Mouse (Mus musculus) neural tube, embryonic 11.5 days (tissue): Measurements from ENCODE around the gene Pcnt. TPM values are rescaled to one million over a fixed set of nuclear protein-coding genes. Genes with fewer than 3 reads are reported as not detected.

Experiments used
- ATAC-seq: fragments of 200-750 bp; cut with Nextera tagmentation; 2 replicates; pipeline ENCODE4 v1.8.0; 2017; ENCODE audit warnings: moderate number of reproducible peaks, mild to moderate bottlenecking, moderate TSS enrichment, moderate library complexity; ENCODE audit not compliant: insufficient read depth, low FRiP score, low TSS enrichment
- DNase-seq: peaks from one replicate; pipeline ENCODE4 v3.0.0-alpha.2; 2015; ENCODE audit warnings: low spot score
- H3K27ac ChIP-seq: fragments of 300-500 bp; sonication (generic); 2 replicates; pipeline ENCODE4 v1.5.1; 2014; ENCODE audit warnings: low read depth, mild to moderate bottlenecking, low read length
- H3K27me3 ChIP-seq: fragments of 300-500 bp; sonication (generic); 2 replicates; pipeline ENCODE4 v1.6.1; 2014; ENCODE audit warnings: mild to moderate bottlenecking, low read length, mixed read lengths; ENCODE audit not compliant: control insufficient read depth, insufficient read depth
- H3K36me3 ChIP-seq: fragments of 300-500 bp; sonication (generic); 2 replicates; pipeline ENCODE4 v1.6.1; 2014; ENCODE audit warnings: mild to moderate bottlenecking, low read length, moderate library complexity, mixed read lengths; ENCODE audit not compliant: control insufficient read depth, insufficient read depth
- H3K4me1 ChIP-seq: fragments of 300-500 bp; sonication (generic); 2 replicates; pipeline ENCODE4 v1.6.1; 2014; ENCODE audit warnings: low read length, mixed read lengths; ENCODE audit not compliant: control insufficient read depth, insufficient read depth
- H3K4me2 ChIP-seq: fragments of 300-500 bp; sonication (generic); 2 replicates; pipeline ENCODE4 v1.6.1; 2014; ENCODE audit warnings: low read depth, mild to moderate bottlenecking, moderate library complexity
- H3K4me3 ChIP-seq: fragments of 300-500 bp; sonication (generic); 2 replicates; pipeline ENCODE4 v1.5.1; 2014; ENCODE audit warnings: low read depth, low read length
- H3K9ac ChIP-seq: fragments of 300-500 bp; sonication (generic); 2 replicates; pipeline ENCODE4 v1.6.1; 2014; ENCODE audit warnings: mild to moderate bottlenecking, low read length
- H3K9me3 ChIP-seq: fragments of 300-500 bp; sonication (generic); 2 replicates; pipeline ENCODE4 v1.6.1; 2016; ENCODE audit warnings: low read length; ENCODE audit not compliant: control insufficient read depth
- WGBS: fragments of 180-500 bp; shearing (Covaris S2); extraction: QIAGEN DNeasy Blood & Tissue Kit; methylation state at CpG from one replicate; pipeline ENCODE4 v1.1.7; 2014; 5-methylcytosine and 5-hydroxymethylcytosine counted together
- polyA plus RNA-seq: library from polyadenylated mRNA; unstranded; fragments of >200 nt; fragmentation: Nextera tagmentation; extraction: Ambion mirVana; gene quantifications from 2 replicates; pipeline ENCODE4 v1.2.1, GENCODE M21; 2014

Pcnt gene
- polyA plus RNA-seq, 1 experiment from 2014 or later = 15.6 TPM

- Histone ChIP-seq H3K27me3 (no peaks in the 10 kb centered on the region), H3K9me3 (no peaks in the 10 kb centered on the region)
These were observed 3.3 kb downstream of the Pcnt start for GRCm38 (mm10) chr10:76439107-76439890.

GRCm38 (mm10) chr10:76433925-76434324, 8.7 kb downstream of the Pcnt start:
- Histone ChIP-seq H3K9me3 (no peaks in the 10 kb centered on the region), H3K27me3 (no peaks in the 10 kb centered on the region), H3K4me1 (no peaks in the 10 kb centered on the region), H3K27ac (no peak overlapping the region), H3K4me3 (no peak overlapping the region), H3K4me2 (no peak overlapping the region), H3K9ac (no peak overlapping the region), H3K36me3 (peaks cover 25% of the 10 kb centered on the region)
- ATAC-seq = no peak
- WGBS = 95% methylated on average over 11 of the region's 11 CpGs
- DNase-seq = no peak

More at GRCm38 (mm10) chr10:76439107-76439890, 3.3 kb downstream of the Pcnt start:
- DNase-seq (no peak), ATAC-seq (no peak)
- Histone ChIP-seq H3K36me3 (peaks cover 15% of the 10 kb centered on the region), H3K4me2 (no peak overlapping the region), H3K4me1 (peaks cover 2% of the 10 kb centered on the region; the same call in 1 of the 2 replicates), H3K27ac (no peak overlapping the region), H3K9ac (no peak overlapping the region), H3K4me3 (no peak overlapping the region)
- 94% methylated on average over 9 of the region's 9 CpGs for WGBS

DNA sequence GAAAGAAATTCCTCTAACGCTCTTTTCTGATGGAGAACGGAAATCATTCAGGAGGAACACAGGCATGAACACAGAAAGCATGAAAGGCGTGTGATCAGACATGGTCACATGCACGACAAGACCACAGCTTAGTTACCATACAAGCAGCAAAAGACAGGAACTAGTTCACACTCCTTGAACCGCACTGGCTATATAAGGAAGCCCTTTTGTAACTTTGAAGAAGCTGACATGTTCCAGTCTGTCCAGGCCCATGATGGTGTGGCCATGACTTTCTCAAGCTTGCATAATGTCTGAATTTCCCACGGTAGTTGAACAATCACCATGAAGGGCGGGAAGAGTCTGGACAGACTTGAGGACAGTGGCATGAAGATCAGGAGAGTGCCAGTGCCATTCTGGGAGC, 16.9 kb downstream of the Pcnt start:
- no peaks in the 10 kb centered on the region for H3K9me3 ChIP-seq
- H3K4me2 ChIP-seq = no peak overlapping the region
- no peak overlapping the region for H3K9ac ChIP-seq
- peaks cover 35% of the 10 kb centered on the region for H3K36me3 ChIP-seq
- ATAC-seq (no peak), DNase-seq (no peak)
- no peak overlapping the region for H3K27ac ChIP-seq
- WGBS = 94% methylated on average over 7 of the region's 7 CpGs
- H3K4me3 ChIP-seq = no peak overlapping the region
- H3K4me1 ChIP-seq = no peaks in the 10 kb centered on the region
- H3K27me3 ChIP-seq = no peaks in the 10 kb centered on the region

GRCm38 (mm10) chr10:76416811-76417210, 25.8 kb downstream of the Pcnt start:
- Histone ChIP-seq H3K4me3 (no peak overlapping the region), H3K27me3 (no peaks in the 10 kb centered on the region), H3K4me1 (no peaks in the 10 kb centered on the region), H3K9me3 (no peaks in the 10 kb centered on the region), H3K27ac (no peak overlapping the region), H3K4me2 (no peak overlapping the region), H3K36me3 (peaks cover 28% of the 10 kb centered on the region), H3K9ac (no peak overlapping the region)
- DNase-seq = no peak
- 90% methylated on average over 12 of the region's 12 CpGs for WGBS
- no peak for ATAC-seq

DNA sequence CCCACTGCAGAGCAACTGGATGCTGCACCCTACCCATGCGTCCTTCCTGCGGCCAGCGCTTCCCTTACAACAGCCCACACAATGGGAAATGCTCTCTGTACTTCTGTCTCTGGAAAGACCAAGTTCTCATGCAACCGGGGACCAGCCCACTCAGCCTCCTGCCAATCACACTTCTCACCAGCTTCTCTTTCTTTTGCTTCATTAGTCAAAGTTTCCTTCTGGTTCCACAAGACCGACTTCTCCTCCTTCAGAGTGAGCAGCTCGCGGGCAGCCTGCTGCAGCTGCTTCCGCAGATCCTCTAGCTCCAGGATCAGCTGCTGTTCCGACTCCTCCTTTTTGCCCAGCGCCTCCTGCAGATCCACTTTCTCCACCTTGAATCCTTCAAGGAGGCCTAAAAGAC, 34.1 kb downstream of the Pcnt start:
- Histone ChIP-seq H3K27me3 (no peaks in the 10 kb centered on the region), H3K4me1 (no peaks in the 10 kb centered on the region), H3K4me3 (no peak overlapping the region), H3K9ac (no peak overlapping the region), H3K9me3 (no peaks in the 10 kb centered on the region), H3K27ac (no peak overlapping the region), H3K36me3 (peaks cover 37% of the 10 kb centered on the region), H3K4me2 (no peak overlapping the region)
- DNase-seq = no peak
- ATAC-seq = no peak
- 95% methylated on average over 10 of the region's 10 CpGs for whole genome bisulfite sequencing

GRCm38 (mm10) chr10:76392596-76392995, 50.0 kb downstream of the Pcnt start:
- Histone ChIP-seq H3K4me3 (no peak overlapping the region), H3K27me3 (no peaks in the 10 kb centered on the region), H3K9ac (no peak overlapping the region), H3K4me1 (no peaks in the 10 kb centered on the region), H3K36me3 (peaks cover 15% of the 10 kb centered on the region), H3K9me3 (no peaks in the 10 kb centered on the region), H3K27ac (no peak overlapping the region), H3K4me2 (no peak overlapping the region)
- WGBS = 95% methylated on average over 12 of the region's 12 CpGs
- DNase-seq = no peak
- no peak for ATAC-seq

- Histone ChIP-seq H3K36me3 (peaks cover 15% of the 10 kb centered on the region), H3K4me2 (no peak overlapping the region), H3K4me1 (no peaks in the 10 kb centered on the region), H3K4me3 (no peak overlapping the region), H3K9ac (no peak overlapping the region), H3K27me3 (no peaks in the 10 kb centered on the region), H3K27ac (no peak overlapping the region), H3K9me3 (no peaks in the 10 kb centered on the region)
- ATAC-seq = no peak
- 85% methylated on average over 9 of the region's 9 CpGs for WGBS
- DNase-seq = no peak
These were observed 50.8 kb downstream of the Pcnt start for GRCm38 (mm10) chr10:76391786-76392185.

- ATAC-seq = no peak
- Histone ChIP-seq H3K9ac (no peak overlapping the region), H3K9me3 (no peaks in the 10 kb centered on the region), H3K36me3 (peaks cover 16% of the 10 kb centered on the region), H3K4me1 (no peaks in the 10 kb centered on the region), H3K4me2 (no peak overlapping the region), H3K4me3 (no peak overlapping the region), H3K27me3 (no peaks in the 10 kb centered on the region), H3K27ac (no peak overlapping the region)
- no peak for DNase-seq
- WGBS = 94% methylated on average over 9 of the region's 9 CpGs
These were observed 51.4 kb downstream of the Pcnt start for GRCm38 (mm10) chr10:76391166-76391565.

DNA sequence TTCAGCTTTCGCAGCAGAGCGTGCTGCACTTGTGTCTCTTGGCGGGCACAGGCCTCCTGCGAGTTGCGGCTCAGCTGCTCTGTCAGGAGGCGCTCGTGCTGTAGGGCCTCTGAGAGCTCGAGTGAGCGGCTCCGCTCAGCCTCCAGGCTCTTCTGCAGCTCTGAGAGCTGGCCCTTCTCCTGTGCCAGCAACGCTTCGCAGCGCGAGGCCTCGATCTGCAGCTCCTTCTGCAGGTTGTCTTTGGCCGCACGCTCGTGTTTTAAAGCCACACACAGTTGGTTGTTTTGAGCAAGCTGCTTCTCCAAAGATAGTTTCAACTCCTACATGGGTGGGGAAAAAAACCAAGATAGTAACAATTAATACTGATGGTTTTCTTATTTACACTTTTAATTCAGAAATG, 67.6 kb downstream of the Pcnt start:
- no peak overlapping the region for H3K4me2 ChIP-seq
- H3K4me3 ChIP-seq = no peak overlapping the region
- no peak overlapping the region for H3K27ac ChIP-seq
- peaks cover 8% of the 10 kb centered on the region for H3K36me3 ChIP-seq
- H3K9me3 ChIP-seq = no peaks in the 10 kb centered on the region
- no peaks in the 10 kb centered on the region for H3K27me3 ChIP-seq
- 95% methylated on average over 18 of the region's 18 CpGs for WGBS
- no peak for ATAC-seq
- DNase-seq = no peak
- H3K9ac ChIP-seq = no peak overlapping the region
- H3K4me1 ChIP-seq = no peaks in the 10 kb centered on the region
